Mouse (Mus musculus) liver, embryonic 18 days (tissue): ENCODE data around the gene Tmem177. TPM values are rescaled to one million over a fixed set of nuclear protein-coding genes. Genes with fewer than 3 reads are reported as not detected.

Experiments used
- polyA plus RNA-seq: library from polyadenylated mRNA; depleted of rRNA; stranded (reverse); fragments of >200 nt; gene quantifications from 2 replicates; pipeline ENCODE4 v1.2.3, GENCODE M21; 2012; rRNA removed

The Tmem177 gene
- 2.5 and 2.6 TPM in 2 replicates for polyA plus RNA-seq

DNA sequence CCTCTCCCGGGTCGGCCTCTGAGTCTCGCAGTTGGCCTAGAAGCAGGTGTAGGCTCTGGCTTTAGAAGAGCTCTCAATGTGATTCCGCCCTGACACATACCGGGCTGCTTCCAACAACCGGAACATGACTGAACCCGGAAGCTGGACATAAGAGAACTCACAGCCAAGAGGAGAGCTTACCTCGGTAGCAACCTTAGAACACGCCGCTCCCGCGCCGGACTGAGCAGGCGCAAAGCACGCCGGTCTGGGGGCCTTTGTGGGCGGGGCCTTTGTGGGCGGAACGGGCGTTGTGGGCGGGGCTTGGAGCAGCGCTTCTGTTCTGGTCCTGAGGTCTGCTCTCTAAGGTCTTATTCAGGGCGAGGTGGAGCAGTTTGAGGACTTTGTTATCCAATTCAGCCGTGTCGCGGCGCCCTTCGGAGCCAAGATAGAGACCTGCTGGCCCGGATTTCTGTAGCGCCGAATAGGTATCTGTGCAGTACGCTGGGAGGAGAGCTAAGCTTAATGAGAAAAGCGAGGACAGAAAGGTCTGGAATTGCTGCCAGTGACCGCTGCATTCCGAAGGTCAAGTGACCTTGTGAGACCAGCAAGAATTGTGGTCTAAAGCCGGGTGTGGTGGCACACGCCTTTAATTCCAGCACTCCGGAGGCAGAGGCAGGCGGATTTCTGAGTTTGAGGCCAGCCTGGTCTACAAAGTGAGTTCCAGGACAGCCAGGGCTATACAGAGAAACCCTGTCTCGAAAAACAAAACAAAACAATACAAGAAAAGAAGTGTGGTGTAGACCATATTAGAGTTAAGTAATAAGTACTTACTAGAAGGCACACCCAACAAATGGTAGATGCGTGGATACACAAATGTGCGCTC is at the start of gene Tmem177:
Tmem177 (minus strand) TSS at position 256 of the 862 bp plus-strand sequence.

Other genes starting within 250 kb of the Tmem177 start
- 1.4 TPM in 2 replicates for gene Ptpn4, start 75.6 kb downstream of the Tmem177 start, polyA plus RNA-seq
- 0.04 and 0.06 TPM in 2 replicates for gene Cfap221, start 84.0 kb upstream of the Tmem177 start, polyA plus RNA-seq
- gene Sctr, start 93.7 kb upstream of the Tmem177 start, polyA plus RNA-seq = 0.11 and 0.12 TPM in 2 replicates
- 84.2 and 85.3 TPM in 2 replicates for gene Tmem37, start 160.9 kb upstream of the Tmem177 start, polyA plus RNA-seq
- gene Dbi, start 207.9 kb upstream of the Tmem177 start, polyA plus RNA-seq = 1,340 and 1,792 TPM in 2 replicates
- 1.9 and 2.2 TPM in 2 replicates for gene 3110009E18Rik, start 208.0 kb upstream of the Tmem177 start, polyA plus RNA-seq